Mouse (Mus musculus) layer of hippocampus, adult 9-10 months (tissue): Measurements from ENCODE around the gene Nt5c3.

Experiments
- DNase-seq: peaks from one replicate; pipeline ENCODE4 v3.0.0; 2022; ENCODE audit warnings: low spot score

The Nt5c3 gene

GRCm38 (mm10) chr6:56923726-56924707 is at the start of gene Nt5c3, which contains the start of gene Vmn1r4:
Gene Nt5c3, minus strand, starts transcription at chr6:56923932.
Gene Vmn1r4, plus strand, starts transcription at chr6:56924015.
- DNase-seq, result peak; percentile 95

GRCm38 (mm10) chr6:56969973-56970372 is 46.2 kb upstream of the Nt5c3 start, which contains the start of gene Vmn1r5:
Gene Vmn1r5, plus strand, starts transcription at chr6:56970273.
- DNase-seq, result no peak

- DNase-seq, result no peak
These were observed 32.7 kb upstream of the Nt5c3 start for GRCm38 (mm10) chr6:56956436-56956835.

DNA sequence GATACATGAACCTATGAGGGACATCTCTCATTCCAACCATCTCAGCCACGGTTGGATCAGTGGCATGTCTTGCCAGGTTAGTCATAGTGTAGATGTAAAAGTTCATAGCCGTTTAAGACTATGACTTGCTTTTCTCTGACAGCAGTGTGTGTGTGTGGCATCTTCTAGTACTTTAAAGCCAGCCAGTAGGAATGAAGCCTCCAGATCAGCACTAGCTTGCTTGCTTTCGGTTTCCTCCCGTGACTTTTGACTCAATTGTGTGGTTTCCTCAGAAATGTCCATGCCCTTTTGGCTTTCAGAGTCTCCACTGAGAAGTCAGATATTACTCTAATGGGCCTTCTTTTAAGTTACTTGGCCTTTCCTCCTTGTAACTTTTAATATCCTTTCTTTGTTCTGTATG is 10.6 kb upstream of the Nt5c3 start:
- DNase-seq, result no peak

GRCm38 (mm10) chr6:56932464-56932863 is 8.7 kb upstream of the Nt5c3 start:
- DNase-seq, result no peak

DNA sequence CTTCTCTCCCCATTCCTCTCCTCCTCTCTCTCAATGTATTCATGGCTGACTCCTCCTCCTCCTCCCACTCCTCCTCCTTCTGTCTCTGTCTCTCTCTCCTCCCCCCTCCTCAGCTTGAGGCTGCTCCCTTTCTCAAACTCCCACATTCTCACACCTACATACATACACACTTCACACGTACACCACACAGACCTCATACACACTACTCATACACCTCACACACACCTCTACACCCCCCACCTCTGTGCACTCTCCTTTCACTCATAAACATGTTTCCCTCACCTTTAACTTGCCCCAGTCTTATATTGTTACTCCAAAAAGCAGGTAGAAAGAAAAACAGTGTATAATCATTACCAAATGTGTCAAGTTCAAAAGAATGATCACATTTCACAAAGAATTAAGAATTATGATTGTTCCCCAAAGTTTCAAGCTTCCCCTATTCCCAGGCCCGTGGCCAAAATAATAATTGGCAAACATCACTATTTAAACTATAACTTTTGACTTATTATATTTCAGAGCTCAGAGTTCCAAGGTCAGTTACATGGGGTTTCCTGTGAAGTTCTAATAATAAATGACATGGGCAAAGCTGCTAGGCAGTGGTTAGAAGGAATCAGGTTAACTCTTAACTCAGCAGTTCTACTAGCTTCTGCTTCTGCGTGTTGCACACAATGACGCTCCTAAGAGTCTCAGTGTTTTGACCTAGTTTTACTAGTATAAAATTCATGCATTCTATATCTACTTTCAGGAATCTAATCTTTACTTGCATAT is 8.1 kb upstream of the Nt5c3 start:
- no peak for DNase-seq

- DNase-seq, result no peak
These were observed 404 bp downstream of the Nt5c3 start for GRCm38 (mm10) chr6:56923331-56923725.

DNA sequence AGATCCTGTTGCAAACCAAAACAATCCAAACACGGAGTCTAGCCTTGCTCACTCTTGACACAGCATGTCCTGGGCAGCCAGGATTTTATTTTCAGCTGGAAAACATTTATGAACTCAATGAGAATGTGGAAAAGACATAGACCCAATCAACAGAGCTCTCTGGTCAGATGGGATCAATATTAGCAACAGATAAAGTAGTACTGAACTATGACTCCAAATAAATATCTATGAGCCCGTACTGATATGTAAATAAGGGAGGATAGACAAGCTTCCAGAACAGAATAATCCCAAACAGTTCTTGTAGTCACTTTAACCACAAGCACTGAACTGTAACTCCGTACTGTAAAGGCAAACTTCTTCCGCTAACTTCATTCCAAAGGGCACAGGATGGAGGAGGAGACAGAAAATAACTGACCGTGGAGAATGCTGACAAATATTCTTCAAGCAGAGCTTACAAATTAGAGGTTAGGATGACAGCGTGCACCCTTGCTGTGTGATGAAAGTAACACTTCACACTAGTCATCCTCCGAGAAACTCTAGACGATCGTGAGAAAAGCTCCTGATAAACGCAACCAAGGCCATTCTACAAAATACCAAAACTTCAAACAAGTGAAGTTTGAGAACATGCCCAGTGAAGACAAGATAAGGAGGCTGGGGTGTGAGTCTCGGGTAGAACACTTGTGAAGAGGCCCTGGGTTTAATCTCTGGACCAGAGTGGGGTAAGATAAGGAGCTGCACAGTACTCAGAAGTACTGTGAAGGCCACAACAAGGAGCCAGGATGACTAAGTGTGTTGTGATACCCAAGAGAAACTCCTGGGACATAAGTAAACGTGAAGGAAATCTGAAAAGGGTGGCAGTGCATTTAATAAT is 3.3 kb downstream of the Nt5c3 start:
- DNase-seq, result no peak

DNA sequence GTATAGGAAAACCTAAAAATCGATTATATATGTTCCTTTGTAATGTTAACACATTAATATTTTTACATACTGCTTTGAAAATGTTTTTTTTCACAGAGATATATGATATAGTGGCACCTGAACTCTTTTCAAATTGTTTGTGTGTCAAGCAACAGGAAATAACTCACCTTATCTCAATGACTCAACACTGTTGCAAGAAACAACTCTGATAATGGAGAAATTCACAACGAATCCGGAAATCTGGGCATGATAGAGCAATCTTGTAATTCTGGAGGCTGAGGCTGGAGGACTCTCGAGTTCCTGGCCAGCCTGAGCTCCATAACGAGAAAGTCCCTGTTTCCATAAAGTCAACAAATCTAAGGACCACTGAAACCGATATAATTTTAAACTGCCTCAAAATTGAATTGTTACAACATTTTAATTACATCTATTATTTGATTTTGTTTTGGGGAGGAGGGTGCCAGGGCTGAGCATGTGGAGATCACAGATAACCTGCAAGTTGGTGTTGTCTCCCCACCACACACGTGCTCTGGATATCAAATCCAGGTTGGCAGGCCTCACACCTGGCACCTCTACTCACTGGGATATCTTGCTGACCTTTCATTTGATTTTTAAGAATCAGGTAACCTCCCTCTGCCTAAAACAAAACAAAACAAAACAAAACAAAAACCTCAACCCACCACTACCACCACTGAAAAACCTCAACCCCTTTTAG is 4.2 kb downstream of the Nt5c3 start:
- DNase-seq, result no peak

GRCm38 (mm10) chr6:56917578-56918368 is 6.0 kb downstream of the Nt5c3 start:
- DNase-seq, result no peak

DNA sequence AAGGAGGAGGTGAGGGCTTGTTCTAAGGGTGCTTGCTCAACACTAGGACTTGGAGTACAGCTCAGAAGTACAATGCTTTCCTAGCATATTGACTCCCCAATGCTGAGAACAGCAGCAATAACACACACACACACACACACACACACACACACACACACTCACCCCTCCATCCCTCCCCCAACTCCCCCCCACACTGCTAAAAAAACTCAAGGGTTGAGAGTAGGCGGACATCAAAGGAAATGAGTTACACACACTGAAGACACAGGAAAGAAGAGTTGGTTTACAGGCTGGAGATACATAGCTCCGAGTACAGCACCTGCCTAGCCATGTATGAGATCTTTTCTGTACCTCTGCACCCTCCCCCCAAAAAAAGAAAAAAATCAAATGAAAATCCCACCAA is 7.5 kb downstream of the Nt5c3 start:
- no peak for DNase-seq

DNA sequence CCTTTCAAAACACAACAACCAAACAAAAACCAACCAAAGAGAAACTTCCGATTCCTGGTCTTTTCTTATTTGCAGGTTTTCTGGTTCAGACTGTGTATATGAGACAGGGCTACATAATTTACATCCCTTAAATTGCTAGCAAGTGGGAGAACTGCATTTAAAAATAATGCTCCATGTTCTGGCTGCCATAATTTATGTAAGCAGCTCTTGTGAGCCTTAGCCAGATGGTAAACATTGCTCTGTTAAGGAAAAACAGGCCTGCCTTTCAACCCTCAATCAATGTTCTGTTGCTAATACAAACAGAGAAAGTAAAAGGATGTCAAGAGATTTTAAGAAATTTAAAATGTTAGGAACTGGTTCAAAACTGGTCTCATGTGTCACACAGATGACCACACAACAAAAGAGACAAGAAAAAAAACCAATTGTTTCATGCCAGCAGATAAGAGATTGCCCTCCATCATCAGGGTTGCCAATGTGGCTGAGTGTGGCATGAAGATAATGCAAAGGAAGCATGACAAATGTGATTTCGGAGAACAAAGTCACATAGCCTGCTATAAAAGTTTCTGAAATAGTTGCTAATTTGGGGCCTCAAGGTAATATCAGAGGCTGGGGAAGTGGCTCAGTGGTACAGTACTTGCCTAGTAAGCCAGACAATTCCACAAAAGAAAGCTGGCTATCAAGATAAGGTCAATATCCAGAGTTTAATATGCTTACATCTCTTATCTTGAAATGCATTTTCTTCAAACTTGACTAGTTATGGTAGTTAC is 10.5 kb downstream of the Nt5c3 start:
- no peak for DNase-seq

- DNase-seq, result no peak
These were observed 12.8 kb downstream of the Nt5c3 start for GRCm38 (mm10) chr6:56910910-56911309.

DNA sequence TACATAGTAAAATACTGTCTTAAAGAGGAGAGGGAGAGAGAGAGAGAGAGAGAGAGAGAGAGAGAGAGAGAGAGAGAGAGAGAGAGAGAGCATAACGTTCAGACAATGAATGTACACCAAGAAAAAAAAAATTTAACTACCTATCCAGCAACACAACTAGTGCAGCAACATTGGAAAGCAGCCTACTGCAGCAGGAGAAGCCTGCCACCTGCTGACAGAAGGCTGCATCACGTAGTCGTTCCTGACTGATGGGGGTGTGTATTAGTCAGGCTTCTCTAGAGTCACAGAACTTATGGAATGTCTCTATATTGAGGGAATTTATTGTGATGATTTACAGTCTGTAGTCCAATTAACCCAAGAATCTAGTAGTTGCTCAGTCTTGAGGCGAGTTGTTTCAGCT is 14.8 kb downstream of the Nt5c3 start:
- DNase-seq, result no peak

DNA sequence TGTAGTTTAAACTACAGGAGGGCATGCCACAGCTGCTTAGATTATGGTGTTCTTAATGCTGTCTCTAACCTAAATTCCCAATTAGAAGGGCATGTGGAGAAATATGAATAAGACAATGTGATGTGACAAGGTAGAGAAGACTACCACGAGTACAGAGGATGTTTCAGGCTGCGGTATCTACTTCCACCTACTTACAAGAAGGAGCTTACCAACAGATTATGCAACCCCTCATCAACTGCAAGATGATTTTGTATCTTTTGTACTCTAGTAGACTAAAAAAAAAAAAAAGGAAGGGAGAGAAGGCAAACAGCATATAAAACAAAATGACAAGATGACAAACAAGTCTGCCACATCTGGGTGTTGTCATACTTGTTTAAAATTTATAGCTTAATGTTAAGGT is 15.3 kb downstream of the Nt5c3 start:
- DNase-seq, result no peak

- DNase-seq, result no peak
These were observed 15.8 kb downstream of the Nt5c3 start for GRCm38 (mm10) chr6:56907973-56908372.

GRCm38 (mm10) chr6:56906121-56906846 is 17.4 kb downstream of the Nt5c3 start:
- no peak for DNase-seq

- no peak for DNase-seq
These were observed 18.2 kb downstream of the Nt5c3 start for GRCm38 (mm10) chr6:56905486-56905885.

GRCm38 (mm10) chr6:56904982-56905381 is 18.8 kb downstream of the Nt5c3 start:
- DNase-seq, result no peak
